In the genomic region with DNA sequence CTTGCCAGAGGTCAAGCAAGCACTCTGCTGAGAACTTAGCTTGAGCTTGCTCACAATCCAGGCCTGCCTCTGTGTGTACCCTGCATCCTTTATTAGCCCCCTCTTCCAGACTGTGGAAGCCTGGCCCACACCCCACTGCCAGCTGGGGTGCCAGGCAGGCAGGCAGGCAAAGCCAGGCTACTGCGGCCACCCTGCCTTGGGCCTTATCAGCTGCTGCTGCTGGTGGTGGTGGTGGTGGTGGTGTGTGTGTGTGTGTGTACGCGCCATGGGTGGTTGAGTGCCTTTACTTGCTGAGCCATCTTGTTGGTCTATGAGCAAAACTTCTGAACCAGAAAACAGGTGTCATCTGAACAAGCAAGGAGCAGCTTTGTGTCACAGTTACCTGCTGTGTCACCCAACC, we compare ENCODE assay signal across 14 mouse cellular contexts. TPM values are rescaled to one million over a fixed set of nuclear protein-coding genes. Genes with fewer than 3 reads are reported as not detected.
DNase-seq lines count a peak whose midpoint lies in the region; ATAC-seq and TF ChIP-seq lines count a peak whose summit lies in the region.
"Had no signal": no experiment of that assay in that cellular context is flagged by ENCODE, and none has a peak within 500 bp of the region (broad histone marks: within the 10 kb centered on the region; RNA-seq: fewer than 3 reads in every experiment).

No protein-coding gene starts in this region.

- 85% methylated on average over 3 of the region's 3 CpGs for WGBS in forebrain, embryonic 14.5 days
- WGBS in forebrain, embryonic 13.5 days, result 97% methylated on average over 3 of the region's 3 CpGs
- 93% methylated on average over 3 of the region's 3 CpGs for WGBS in embryonic facial prominence, embryonic 10.5 days
- WGBS in liver, embryonic 13.5 days (ENCODE audit: insufficient replicate concordance), result 67% methylated on average over 3 of the region's 3 CpGs

- no peak overlapping the region for H3K4me3 ChIP-seq in forebrain, embryonic 14.5 days (ENCODE audit: low read depth, low read length)
- no peak overlapping the region for H3K4me3 ChIP-seq in forebrain, embryonic 13.5 days
- no peak overlapping the region for H3K4me3 ChIP-seq in layer of hippocampus, adult 2 months
- H3K4me3 ChIP-seq in embryonic facial prominence, embryonic 10.5 days, result no peak overlapping the region
- H3K4me3 ChIP-seq in liver, embryonic 13.5 days (replicated peaks), result no peak overlapping the region
- H3K4me3 ChIP-seq: myocyte had no signal

- no peak for TF ChIP-seq CTCF in layer of hippocampus, adult 2 months (conservative IDR thresholded peaks at IDR 0.05)

- peaks cover 44% of the 10 kb centered on the region for H3K36me3 ChIP-seq in forebrain, embryonic 14.5 days (ENCODE audit: control insufficient read depth, insufficient read depth, low read length)
- peaks cover 55% of the 10 kb centered on the region for H3K36me3 ChIP-seq in forebrain, embryonic 13.5 days (ENCODE audit: poor library complexity, severe bottlenecking)
- peaks cover 99% of the 10 kb centered on the region for H3K36me3 ChIP-seq in embryonic facial prominence, embryonic 10.5 days (replicated peaks)
- peaks cover 18% of the 10 kb centered on the region for H3K36me3 ChIP-seq in liver, embryonic 13.5 days

- no peak for ATAC-seq in forebrain, embryonic 14.5 days
- ATAC-seq in forebrain, embryonic 13.5 days, result no peak
- ATAC-seq in liver, embryonic 13.5 days (ENCODE audit: low read depth), result no peak

- H3K4me2 ChIP-seq in forebrain, embryonic 14.5 days (ENCODE audit: low read length), result no peak overlapping the region
- no peak overlapping the region for H3K4me2 ChIP-seq in forebrain, embryonic 13.5 days
- H3K4me2 ChIP-seq in liver, embryonic 13.5 days, result no peak overlapping the region

- no peaks in the 10 kb centered on the region for H3K27me3 ChIP-seq in forebrain, embryonic 14.5 days (replicated peaks; ENCODE audit: control insufficient read depth, insufficient read depth, low read length)
- no peaks in the 10 kb centered on the region for H3K27me3 ChIP-seq in forebrain, embryonic 13.5 days
- no peaks in the 10 kb centered on the region for H3K27me3 ChIP-seq in embryonic facial prominence, embryonic 10.5 days (replicated peaks; ENCODE audit: low read depth, poor library complexity, severe bottlenecking)
- no peaks in the 10 kb centered on the region for H3K27me3 ChIP-seq in liver, embryonic 13.5 days

- no peaks in the 10 kb centered on the region for H3K9me3 ChIP-seq in forebrain, embryonic 14.5 days (replicated peaks; ENCODE audit: control insufficient read depth, low read length)
- H3K9me3 ChIP-seq in forebrain, embryonic 13.5 days (replicated peaks), result no peaks in the 10 kb centered on the region; the same call in 1 of the 2 replicates
- H3K9me3 ChIP-seq in embryonic facial prominence, embryonic 10.5 days, result peaks cover 7% of the 10 kb centered on the region; the same call in 1 of the 2 replicates
- 0 out of 2 replicates have a peak, but pooled peaks cover 3% of the 10 kb centered on the region for H3K9me3 ChIP-seq in liver, embryonic 13.5 days (replicated peaks)

- no peak overlapping the region for H3K9ac ChIP-seq in forebrain, embryonic 14.5 days (ENCODE audit: low read length)
- no peak overlapping the region for H3K9ac ChIP-seq in forebrain, embryonic 13.5 days
- no peak overlapping the region for H3K9ac ChIP-seq in liver, embryonic 13.5 days
- H3K9ac ChIP-seq: liver, embryonic 14.5 days had no signal

- no peak for DNase-seq in forebrain, embryonic 14.5 days (ENCODE audit: low spot score)
- no peak for DNase-seq in layer of hippocampus, adult 2 months (ENCODE audit: low spot score in 2 of 2)
- DNase-seq in layer of hippocampus, postnatal 25 days (ENCODE audit: extremely low spot score in 1 of 2, low spot score in 1 of 2), result no peak
- no peak for DNase-seq in embryonic facial prominence, embryonic 10.5 days (ENCODE audit: low spot score)
- DNase-seq in liver, embryonic 13.5 days, result no peak
- no peak for DNase-seq in frontal cortex, postnatal 10 days (ENCODE audit: low spot score in 2 of 2)
- no peak for DNase-seq in frontal cortex, postnatal 14 days (ENCODE audit: low spot score in 2 of 2)
- DNase-seq: adrenal gland, adult 8-10 months; gastrocnemius, postnatal 14 days; layer of hippocampus, adult 9-11 months; retina, postnatal 1 day had no signal

- H3K4me1 ChIP-seq in forebrain, embryonic 14.5 days (ENCODE audit: control insufficient read depth, insufficient read depth, low read length), result peaks cover 52% of the 10 kb centered on the region
- H3K4me1 ChIP-seq in forebrain, embryonic 13.5 days, result peaks cover 64% of the 10 kb centered on the region
- H3K4me1 ChIP-seq in embryonic facial prominence, embryonic 10.5 days, result peaks cover 92% of the 10 kb centered on the region
- peaks cover 48% of the 10 kb centered on the region for H3K4me1 ChIP-seq in liver, embryonic 13.5 days (replicated peaks)

- peak overlapping the region; percentile 39; the same call in 1 of the 2 replicates for H3K27ac ChIP-seq in forebrain, embryonic 14.5 days (ENCODE audit: low read depth, low read length)
- no peak overlapping the region for H3K27ac ChIP-seq in forebrain, embryonic 13.5 days
- H3K27ac ChIP-seq in layer of hippocampus, adult 2 months, result 0 out of 2 replicates have a peak overlapping the region, but pooled peaks have one; percentile 6
- peak overlapping the region; percentile 91 for H3K27ac ChIP-seq in embryonic facial prominence, embryonic 10.5 days (replicated peaks)
- H3K27ac ChIP-seq in liver, embryonic 13.5 days, result peak overlapping the region; percentile 58
- H3K27ac ChIP-seq: liver, embryonic 14.5 days had no signal

RNA-seq across cellular contexts. Expression of a gene that starts 18.3 kb away (rescaled TPM):
- polyA plus RNA-seq in forebrain, embryonic 14.5 days (2014; fragmentation: Nextera tagmentation; extraction: Ambion mirVana), result 42.0 and 50.2 TPM in 2 replicates
- polyA plus RNA-seq in forebrain, embryonic 13.5 days (2015; fragmentation: Nextera tagmentation; extraction: Ambion mirVana), result 62.9 and 76.1 TPM in 2 replicates
- total RNA-seq in layer of hippocampus, adult 2 months (2021), result 10 to 100 TPM; 69.8 to 73.0 TPM
- total RNA-seq in layer of hippocampus, postnatal 25 days (2021), result 10 to 100 TPM; 86.9 to 88.0 TPM
- 88.2 and 95.5 TPM in 2 replicates for polyA plus RNA-seq in embryonic facial prominence, embryonic 10.5 days (2016; fragmentation: Nextera tagmentation; extraction: Ambion mirVana)
- polyA plus RNA-seq in liver, embryonic 13.5 days (2015; fragmentation: Nextera tagmentation; extraction: Ambion mirVana), result 7.9 and 9.5 TPM in 2 replicates
